Mouse (Mus musculus) hindbrain, postnatal 0 days (tissue): ENCODE measurements at regions not wholly inside any gene's neighbourhood (a gene's known extent, or its start where the extent isn't known, plus 50 kb on each side); places are given as distances from the start of the nearest gene placed in this dataset.

ENCODE experiments used
- ATAC-seq: fragments of 200-750 bp; cut with Nextera tagmentation; 2 replicates; pipeline ENCODE4 v1.8.0; 2017; ENCODE audit warnings: mild to moderate bottlenecking, moderate TSS enrichment, moderate library complexity
- DNase-seq: peaks from one replicate; pipeline ENCODE4 v3.0.0-alpha.2; 2015; ENCODE audit warnings: low spot score
- H3K27ac ChIP-seq: fragments of 300-500 bp; sonication (generic); 2 replicates; pipeline ENCODE4 v1.5.1; 2014; ENCODE audit warnings: mild to moderate bottlenecking
- H3K27me3 ChIP-seq: fragments of 300-500 bp; sonication (generic); 2 replicates; pipeline ENCODE4 v1.6.1; 2014; ENCODE audit warnings: low read length, mixed read lengths; ENCODE audit not compliant: insufficient read depth
- H3K36me3 ChIP-seq: fragments of 300-500 bp; sonication (generic); 2 replicates; pipeline ENCODE4 v1.6.1; 2014; ENCODE audit warnings: low read length, mixed read lengths; ENCODE audit not compliant: insufficient read depth
- H3K4me1 ChIP-seq: fragments of 300-500 bp; sonication (generic); 2 replicates; pipeline ENCODE4 v1.6.1; 2014; ENCODE audit warnings: antibody characterized with exemption, low read length, mixed read lengths; ENCODE audit not compliant: insufficient read depth
- H3K4me2 ChIP-seq: fragments of 300-500 bp; sonication (generic); 2 replicates; pipeline ENCODE4 v1.6.1; 2014; ENCODE audit warnings: low read depth, mild to moderate bottlenecking, low read length, moderate library complexity, mixed read lengths
- H3K4me3 ChIP-seq: fragments of 300-500 bp; sonication (generic); 2 replicates; pipeline ENCODE4 v1.5.1; 2014; ENCODE audit warnings: low read length
- H3K9ac ChIP-seq: fragments of 300-500 bp; sonication (generic); replicated peaks from 2 replicates; pipeline ENCODE4 v1.6.1; 2014; ENCODE audit warnings: mild to moderate bottlenecking, low read length, moderate library complexity, mixed read lengths
- H3K9me3 ChIP-seq: fragments of 300-500 bp; sonication (generic); 2 replicates; pipeline ENCODE4 v1.6.1; 2016; ENCODE audit warnings: low read length, mixed read lengths
- CTCF ChIP-seq: IDR thresholded peaks from 2 replicates; pipeline ENCODE4 v1.5.1; 2016; ENCODE audit warnings: antibody characterized with exemption, control low read depth, low read depth
- WGBS: fragments of 180-500 bp; shearing (Covaris S2); extraction: QIAGEN DNeasy Blood & Tissue Kit; methylation state at CpG from one replicate; pipeline ENCODE4 v1.1.7; 2014; 5-methylcytosine and 5-hydroxymethylcytosine counted together

- ATAC-seq: no peak
- no peak overlapping the region for H3K4me3 ChIP-seq
- DNase-seq: no peak
- TF ChIP-seq CTCF: no peak
- no peak overlapping the region for H3K4me2 ChIP-seq
- H3K36me3 ChIP-seq: no peaks in the 10 kb centered on the region
- H3K27me3 ChIP-seq: no peaks in the 10 kb centered on the region
- no peak overlapping the region for H3K9ac ChIP-seq
- WGBS: 79% methylated on average over 2 of the region's 2 CpGs
- H3K27ac ChIP-seq: no peak overlapping the region
- no peaks in the 10 kb centered on the region for H3K9me3 ChIP-seq
- H3K4me1 ChIP-seq: no peaks in the 10 kb centered on the region
Observed at GRCm38 (mm10) chr6:98502726-98503125, 160.2 kb upstream of the Gm765 start.

DNA sequence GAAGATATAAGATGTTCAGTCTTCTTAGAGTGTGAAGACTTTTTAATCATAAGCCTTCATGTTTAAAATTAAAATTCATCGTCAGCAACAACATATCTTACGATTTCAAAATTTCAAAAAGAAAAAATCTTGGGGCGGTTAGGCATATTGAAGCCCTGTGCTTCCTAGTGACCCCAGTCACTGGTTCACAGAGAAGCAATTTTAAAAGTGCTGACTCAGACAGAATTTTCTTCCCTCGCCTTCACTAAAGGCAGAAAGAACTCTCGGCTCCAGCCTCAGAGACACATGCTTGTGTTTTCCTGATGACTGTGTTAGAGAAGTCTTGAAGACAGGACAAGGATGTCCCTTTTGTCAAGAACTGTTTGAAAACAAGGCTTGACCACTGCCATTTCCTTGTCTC, 157.2 kb upstream of the Gm765 start:
- H3K9me3 ChIP-seq: no peaks in the 10 kb centered on the region
- H3K27me3 ChIP-seq: no peaks in the 10 kb centered on the region
- DNase-seq (no peak), ATAC-seq (no peak)
- no peaks in the 10 kb centered on the region for H3K36me3 ChIP-seq
- no peak overlapping the region for H3K4me2 ChIP-seq
- H3K9ac ChIP-seq: no peak overlapping the region
- H3K4me3 ChIP-seq: no peak overlapping the region
- no peak for TF ChIP-seq CTCF
- H3K4me1 ChIP-seq: no peaks in the 10 kb centered on the region
- WGBS: 79% methylated on average over 5 of the region's 5 CpGs
- H3K27ac ChIP-seq: no peak overlapping the region

DNA sequence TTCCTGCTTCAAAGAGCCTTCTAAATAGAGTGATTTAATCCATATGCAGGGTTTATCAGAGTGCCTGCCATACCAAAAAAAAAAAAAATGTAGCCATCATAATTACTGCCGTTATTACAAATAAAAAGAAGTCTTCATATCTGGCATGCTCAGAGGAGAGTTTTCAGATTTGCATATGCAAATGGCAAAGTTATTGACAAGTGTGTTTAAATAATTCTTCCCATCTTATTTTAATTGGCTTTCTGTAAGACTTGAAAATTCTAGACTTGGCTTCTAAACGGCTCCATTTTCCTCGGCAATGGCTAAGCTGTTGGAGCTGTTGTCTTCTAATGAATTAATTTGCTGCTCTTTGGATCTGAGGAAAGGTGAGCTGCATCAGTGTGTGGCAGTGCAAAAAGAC, 144.1 kb upstream of the Gm765 start:
- DNase-seq: no peak
- no peaks in the 10 kb centered on the region for H3K4me1 ChIP-seq
- H3K27me3 ChIP-seq: no peaks in the 10 kb centered on the region
- 63% methylated on average over 3 of the region's 3 CpGs for WGBS
- H3K4me3 ChIP-seq: no peak overlapping the region
- TF ChIP-seq CTCF: no peak
- no peak overlapping the region for H3K4me2 ChIP-seq
- H3K9ac ChIP-seq: no peak overlapping the region
- H3K9me3 ChIP-seq: no peaks in the 10 kb centered on the region
- H3K27ac ChIP-seq: no peak overlapping the region
- ATAC-seq: no peak
- no peaks in the 10 kb centered on the region for H3K36me3 ChIP-seq

DNA sequence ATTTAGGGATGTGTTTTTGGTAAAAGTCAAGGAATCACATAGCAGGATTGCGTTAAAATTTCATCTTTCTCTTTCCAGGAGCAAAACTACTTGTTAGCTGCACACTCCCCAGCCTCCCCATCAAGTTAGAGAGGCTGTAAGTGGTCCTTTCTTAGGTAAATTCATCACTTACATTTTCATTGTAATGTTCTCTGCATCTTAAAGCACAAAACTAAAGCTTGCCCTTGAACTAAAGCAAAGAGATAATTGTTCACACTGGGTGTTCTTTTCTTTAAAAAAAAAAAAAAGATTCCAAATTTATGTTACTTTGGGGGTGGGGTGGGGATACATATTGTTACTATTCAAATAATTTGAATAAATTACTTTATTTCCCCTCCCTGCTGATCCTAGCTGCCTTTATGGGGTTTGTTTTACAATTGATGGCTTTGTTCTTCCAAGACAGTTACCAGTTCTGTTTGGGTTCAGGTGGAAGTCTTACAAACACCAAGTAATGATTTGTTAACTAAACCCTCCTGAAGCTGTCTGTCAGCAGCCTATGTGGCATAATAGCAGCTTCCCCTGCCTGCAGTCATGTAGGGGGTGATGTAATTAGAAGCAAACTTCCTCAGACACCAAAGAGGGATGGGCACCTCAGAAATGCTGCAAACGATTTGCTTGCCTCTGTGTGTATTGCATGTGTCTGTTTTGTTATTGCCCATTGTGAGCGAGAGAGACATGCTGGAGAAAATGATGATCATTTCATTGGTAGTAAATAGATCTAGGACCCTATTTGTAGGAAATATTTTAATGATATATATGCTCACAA, 141.0 kb upstream of the Gm765 start:
- no peak for DNase-seq
- no peak overlapping the region for H3K4me3 ChIP-seq
- WGBS: 54% methylated on average over 3 of the region's 3 CpGs
- H3K27ac ChIP-seq: no peak overlapping the region
- no peaks in the 10 kb centered on the region for H3K9me3 ChIP-seq
- TF ChIP-seq CTCF: no peak
- no peak for ATAC-seq
- no peaks in the 10 kb centered on the region for H3K4me1 ChIP-seq
- no peak overlapping the region for H3K4me2 ChIP-seq
- no peaks in the 10 kb centered on the region for H3K27me3 ChIP-seq
- no peaks in the 10 kb centered on the region for H3K36me3 ChIP-seq
- no peak overlapping the region for H3K9ac ChIP-seq

GRCm38 (mm10) chr6:98482319-98482718, 139.8 kb upstream of the Gm765 start:
- no peaks in the 10 kb centered on the region for H3K27me3 ChIP-seq
- no peaks in the 10 kb centered on the region for H3K36me3 ChIP-seq
- no peak for DNase-seq
- H3K4me1 ChIP-seq: no peaks in the 10 kb centered on the region
- no peak overlapping the region for H3K4me2 ChIP-seq
- no peak overlapping the region for H3K27ac ChIP-seq
- WGBS: 79% methylated on average over 2 of the region's 2 CpGs
- H3K9ac ChIP-seq: no peak overlapping the region
- no peak overlapping the region for H3K4me3 ChIP-seq
- no peaks in the 10 kb centered on the region for H3K9me3 ChIP-seq
- TF ChIP-seq CTCF: no peak
- no peak for ATAC-seq

DNA sequence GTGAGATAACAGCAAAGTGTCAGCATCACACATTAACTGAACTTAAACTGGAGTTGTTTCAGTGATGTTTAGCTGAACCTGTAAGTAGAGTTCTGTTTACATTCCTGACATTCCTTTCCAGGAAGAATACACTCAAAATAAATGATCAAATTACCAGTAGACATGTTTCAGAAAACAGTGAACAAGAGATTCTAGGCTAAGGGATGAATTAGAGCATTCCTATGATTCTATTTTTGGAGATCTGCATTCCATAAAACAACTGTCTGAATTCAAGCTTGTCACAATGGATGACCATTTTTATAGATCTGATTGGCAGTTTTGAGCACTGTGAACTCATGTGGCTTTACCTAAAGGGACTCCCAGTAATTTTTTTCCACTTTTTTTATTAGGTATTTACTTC, 125.0 kb upstream of the Gm765 start:
- ATAC-seq: no peak
- H3K9me3 ChIP-seq: no peaks in the 10 kb centered on the region
- DNase-seq: no peak
- H3K9ac ChIP-seq: no peak overlapping the region
- H3K4me3 ChIP-seq: no peak overlapping the region
- H3K27ac ChIP-seq: no peak overlapping the region
- H3K4me2 ChIP-seq: no peak overlapping the region
- TF ChIP-seq CTCF: no peak
- H3K36me3 ChIP-seq: no peaks in the 10 kb centered on the region
- H3K27me3 ChIP-seq: no peaks in the 10 kb centered on the region
- no peaks in the 10 kb centered on the region for H3K4me1 ChIP-seq

- no peak for TF ChIP-seq CTCF
- Histone ChIP-seq H3K4me2 (no peak overlapping the region), H3K4me1 (no peaks in the 10 kb centered on the region), H3K9ac (no peak overlapping the region), H3K27me3 (no peaks in the 10 kb centered on the region), H3K36me3 (no peaks in the 10 kb centered on the region), H3K4me3 (no peak overlapping the region), H3K27ac (no peak overlapping the region), H3K9me3 (no peaks in the 10 kb centered on the region)
- no peak for ATAC-seq
- WGBS: 69% methylated on average over 7 of the region's 7 CpGs
- DNase-seq: no peak
Observed at GRCm38 (mm10) chr6:98452277-98452676, 109.7 kb upstream of the Gm765 start.
